Mouse (Mus musculus): ENCODE measurements around the gene Maml3.

GRCm38 (mm10) chr3:51700731-51701280 lies 404.1 kb downstream of the Maml3 start:
- no peak for TF ChIP-seq USF1 (IDR thresholded peaks at IDR 0.05; ENCODE audit: low read depth)
- no peak for TF ChIP-seq POLR2A (IDR thresholded peaks at IDR 0.05; ENCODE audit: insufficient read length, low read depth)
- TF ChIP-seq POLR2AphosphoS2 (IDR thresholded peaks at IDR 0.05; ENCODE audit: insufficient read length, low read depth): no peak
- TF ChIP-seq MYOD1 (IDR thresholded peaks at IDR 0.05; ENCODE audit: control insufficient read depth in 1 of 3, insufficient read length in 2 of 3, low read depth in 2 of 3): no peak
- no peak for TF ChIP-seq MYOG (IDR thresholded peaks at IDR 0.05; ENCODE audit: control insufficient read depth in 1 of 3, insufficient read depth in 1 of 3, insufficient read length in 2 of 3, low read depth in 2 of 3)
- no peak for TF ChIP-seq MAX (IDR thresholded peaks at IDR 0.05; ENCODE audit: low read depth)
- TF ChIP-seq E2F4 (IDR thresholded peaks at IDR 0.05; ENCODE audit: insufficient read depth): no peak
- TF ChIP-seq TCF12 (IDR thresholded peaks at IDR 0.05; ENCODE audit: insufficient read depth, poor library complexity, severe bottlenecking): no peak
- no peak for TF ChIP-seq CEBPB (IDR thresholded peaks at IDR 0.05; ENCODE audit: insufficient read depth, poor library complexity, severe bottlenecking)
- no peak for TF ChIP-seq REST (IDR thresholded peaks at IDR 0.05; ENCODE audit: insufficient read depth, insufficient read length)

All from myocyte (in vitro differentiated cells).